Mouse (Mus musculus): ENCODE measurements around the gene Hpca. TPM values are rescaled to one million over a fixed set of nuclear protein-coding genes. Genes with fewer than 3 reads are reported as not detected.

The Hpca gene
- polyA plus RNA-seq, 1 experiment from 2014 or later: 0.31 TPM

DNA sequence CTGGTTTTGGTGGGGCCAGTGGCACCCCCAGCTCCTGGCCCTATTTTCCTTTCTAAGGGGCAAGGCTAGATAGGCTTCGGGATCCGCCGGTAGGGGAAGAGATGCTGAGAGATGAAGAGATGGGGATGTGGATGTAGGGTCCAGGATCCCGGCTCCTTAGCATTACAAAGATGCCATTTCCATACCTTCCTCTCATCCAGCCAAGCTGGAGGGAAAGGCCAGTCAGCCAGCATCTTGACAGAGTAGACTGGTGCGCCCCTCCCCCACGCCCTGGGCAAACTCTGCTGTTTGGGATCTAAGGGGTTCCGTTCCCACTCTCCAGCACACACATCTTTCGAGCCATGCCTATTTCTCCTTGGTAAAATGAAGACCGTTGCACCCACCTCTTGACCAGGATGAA, 15.8 kb downstream of the Hpca start:
- H3K9ac ChIP-seq: no peak overlapping the region
- no peak for ATAC-seq (ENCODE audit: insufficient read depth)
- H3K27me3 ChIP-seq: peaks cover 61% of the 10 kb centered on the region
- H3K9me3 ChIP-seq (replicated peaks): no peaks in the 10 kb centered on the region
- H3K27ac ChIP-seq (replicated peaks): no peak overlapping the region
- no peak overlapping the region for H3K4me2 ChIP-seq
- no peak overlapping the region for H3K4me3 ChIP-seq (replicated peaks)
- H3K36me3 ChIP-seq (replicated peaks): no peaks in the 10 kb centered on the region
- H3K4me1 ChIP-seq (replicated peaks): peaks cover 6% of the 10 kb centered on the region
- 26% methylated on average over 9 of the region's 9 CpGs for WGBS (ENCODE audit: insufficient replicate concordance)

DNA sequence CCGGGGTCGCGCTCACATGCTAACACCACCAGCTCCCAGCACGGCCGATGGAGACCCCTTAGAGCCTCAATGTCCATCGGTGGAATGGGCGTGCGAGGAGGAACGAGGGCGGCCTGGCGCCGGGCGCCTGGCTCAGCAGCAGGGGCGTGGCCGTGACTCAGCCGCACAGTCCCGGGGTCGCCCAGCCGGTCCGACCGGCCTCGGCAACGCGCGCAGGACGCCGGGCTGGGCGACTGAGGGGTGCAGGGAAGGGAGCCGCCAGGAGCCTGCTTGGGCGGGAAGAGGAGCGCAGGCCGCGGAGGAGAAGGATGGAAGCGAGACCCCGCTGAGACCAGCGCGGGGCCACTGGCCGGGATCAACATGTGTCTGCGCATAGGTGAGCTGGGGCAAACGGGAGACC, 16.5 kb downstream of the Hpca start, which contains the start of gene Tmem54:
Gene Tmem54 (plus strand): TSS at position 193 of the 400 bp plus-strand sequence.
- H3K4me2 ChIP-seq: peak within 1 kb of the TSS; percentile 50
- 2% methylated on average over 40 of the region's 40 CpGs for WGBS (ENCODE audit: insufficient replicate concordance)
- H3K9me3 ChIP-seq (replicated peaks): no peaks in the 10 kb centered on the region
- H3K36me3 ChIP-seq (replicated peaks): no peaks in the 10 kb centered on the region
- no peak within 1 kb of the TSS for H3K9ac ChIP-seq
- peaks cover 61% of the 10 kb centered on the region for H3K27me3 ChIP-seq
- ATAC-seq (ENCODE audit: insufficient read depth): no peak
- H3K27ac ChIP-seq (replicated peaks): no peak within 1 kb of the TSS
- peaks cover 6% of the 10 kb centered on the region for H3K4me1 ChIP-seq (replicated peaks)
- no peak within 1 kb of the TSS; the same call in 1 of the 2 replicates for H3K4me3 ChIP-seq (replicated peaks)

DNA sequence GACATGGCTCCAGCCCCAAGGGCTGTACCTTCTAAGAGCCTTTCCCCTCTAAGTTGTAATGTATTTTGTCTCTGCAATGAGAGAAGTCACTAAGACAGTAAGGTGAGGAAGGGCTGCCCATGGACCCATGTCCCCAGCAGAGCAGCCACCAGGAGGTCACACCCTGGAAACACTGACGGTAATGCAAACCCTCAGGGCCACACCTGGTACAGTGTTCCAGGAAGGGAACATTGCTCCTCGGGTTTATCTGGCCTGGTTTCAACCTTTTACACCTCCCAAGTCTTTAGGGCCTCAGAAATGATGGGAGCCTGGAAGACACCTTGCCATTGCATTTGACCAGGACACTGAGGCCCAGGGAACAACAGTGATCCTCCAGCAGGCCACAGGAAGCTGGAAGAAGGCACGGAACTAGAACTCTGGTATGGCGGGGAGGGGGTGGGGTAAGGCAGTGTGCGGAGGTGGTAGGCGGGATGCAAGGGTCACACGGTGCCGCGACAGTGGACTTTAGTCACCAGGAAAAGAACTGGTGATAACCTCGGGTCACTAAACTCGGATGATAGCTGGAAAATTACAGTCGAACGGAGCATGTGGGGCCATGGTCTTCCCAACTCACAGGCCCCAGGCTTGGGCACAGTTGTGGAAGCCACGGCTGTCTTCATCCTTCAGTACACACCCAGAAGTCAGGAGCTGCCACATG, 19.6 kb downstream of the Hpca start:
- peak; percentile 76 for ATAC-seq (ENCODE audit: insufficient read depth)
- H3K4me3 ChIP-seq (replicated peaks): no peak overlapping the region
- H3K36me3 ChIP-seq (replicated peaks): no peaks in the 10 kb centered on the region
- peaks cover 46% of the 10 kb centered on the region for H3K27me3 ChIP-seq
- WGBS (ENCODE audit: insufficient replicate concordance): 53% methylated on average over 14 of the region's 14 CpGs
- no peak overlapping the region for H3K27ac ChIP-seq (replicated peaks)
- H3K4me2 ChIP-seq: no peak overlapping the region
- H3K9ac ChIP-seq: no peak overlapping the region
- peaks cover 6% of the 10 kb centered on the region for H3K4me1 ChIP-seq (replicated peaks)
- no peaks in the 10 kb centered on the region for H3K9me3 ChIP-seq (replicated peaks)

DNA sequence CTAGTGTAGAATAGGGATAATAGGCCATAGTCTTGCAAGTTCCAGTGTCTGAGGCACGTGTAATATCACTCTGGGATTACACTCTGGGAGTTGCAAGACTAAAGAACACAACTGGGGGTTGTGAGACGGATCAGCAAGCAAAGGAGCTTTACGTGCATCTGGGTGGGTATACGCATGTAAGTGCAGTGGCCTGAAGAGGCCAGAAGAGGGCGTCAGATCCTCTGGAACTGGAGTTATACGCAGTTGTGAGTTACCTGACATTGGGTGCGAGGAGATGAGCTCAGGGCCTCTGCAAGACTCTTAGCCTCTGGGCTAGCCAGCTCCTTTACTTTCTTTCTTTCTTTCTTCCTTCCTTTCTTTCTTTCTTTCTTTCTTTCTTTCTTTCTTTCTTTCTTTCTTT, 24.8 kb downstream of the Hpca start:
- Histone ChIP-seq H3K27me3 (peaks cover 21% of the 10 kb centered on the region; the same call in 1 of the 2 replicates), H3K4me3 (replicated peaks) (no peak overlapping the region)
- WGBS (ENCODE audit: insufficient replicate concordance): 52% methylated on average over 7 of the region's 7 CpGs

DNA sequence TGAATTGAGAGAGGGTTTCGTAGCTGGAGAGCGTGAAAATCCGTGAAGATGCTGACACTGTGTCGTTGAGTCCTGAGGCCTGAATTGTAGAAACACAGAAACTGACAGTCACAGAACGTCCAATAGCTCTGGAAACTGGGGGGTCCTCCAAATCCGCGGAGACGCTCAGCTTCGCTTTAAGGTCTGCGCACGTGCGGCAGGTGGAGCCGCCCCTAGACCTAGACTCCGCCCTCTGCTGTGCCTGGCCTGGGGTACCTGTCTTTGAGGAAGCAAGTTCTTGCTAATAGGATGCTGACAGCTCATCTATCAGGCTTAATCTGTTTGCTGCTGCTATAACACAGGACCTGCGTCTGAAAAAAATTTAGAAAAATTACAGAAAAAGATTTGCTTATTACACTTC, 26.6 kb downstream of the Hpca start:
- no peak for ATAC-seq (ENCODE audit: insufficient read depth)
- WGBS (ENCODE audit: insufficient replicate concordance): 27% methylated on average over 15 of the region's 15 CpGs
- H3K4me3 ChIP-seq (replicated peaks): no peak overlapping the region
- H3K9me3 ChIP-seq (replicated peaks): no peaks in the 10 kb centered on the region
- H3K27ac ChIP-seq (replicated peaks): no peak overlapping the region
- H3K9ac ChIP-seq: no peak overlapping the region
- peaks cover 21% of the 10 kb centered on the region; the same call in 1 of the 2 replicates for H3K27me3 ChIP-seq
- no peaks in the 10 kb centered on the region for H3K4me1 ChIP-seq (replicated peaks)
- no peak overlapping the region for H3K4me2 ChIP-seq
- no peaks in the 10 kb centered on the region for H3K36me3 ChIP-seq (replicated peaks)

More for the DNA sequence above, 24.8 kb downstream of the Hpca start:
- Histone ChIP-seq H3K4me1 (replicated peaks) (no peaks in the 10 kb centered on the region), H3K27ac (replicated peaks) (no peak overlapping the region), H3K9ac (no peak overlapping the region), H3K4me2 (no peak overlapping the region), H3K9me3 (replicated peaks) (no peaks in the 10 kb centered on the region), H3K36me3 (replicated peaks) (no peaks in the 10 kb centered on the region)
- no peak for ATAC-seq (ENCODE audit: insufficient read depth)

DNA sequence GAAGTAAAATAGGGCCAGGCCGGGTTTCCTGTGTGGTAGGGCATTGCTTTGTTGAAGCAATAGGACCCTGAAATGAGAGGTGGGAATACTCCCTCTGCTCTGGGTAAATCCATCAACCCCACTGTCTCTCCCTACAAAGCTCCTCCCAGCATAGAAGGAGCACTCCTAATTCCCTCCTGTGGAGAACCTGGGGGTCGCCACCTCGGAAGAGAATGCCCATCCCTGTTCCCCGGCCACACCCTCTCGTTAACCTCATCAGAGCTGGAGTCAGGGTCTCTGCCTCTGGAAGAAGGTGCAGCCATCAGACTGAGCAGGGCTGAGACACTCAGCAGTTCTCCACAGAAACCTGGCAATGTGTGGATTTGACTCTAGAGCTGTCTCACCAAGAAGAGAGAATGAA, 34.0 kb downstream of the Hpca start:
- Histone ChIP-seq H3K27me3 (0 out of 2 replicates have a peak, but pooled peaks cover 9% of the 10 kb centered on the region), H3K27ac (replicated peaks) (no peak overlapping the region), H3K36me3 (replicated peaks) (peaks cover 18% of the 10 kb centered on the region), H3K4me1 (replicated peaks) (no peaks in the 10 kb centered on the region), H3K9me3 (replicated peaks) (no peaks in the 10 kb centered on the region), H3K4me3 (replicated peaks) (no peak overlapping the region), H3K9ac (no peak overlapping the region), H3K4me2 (no peak overlapping the region)
- WGBS (ENCODE audit: insufficient replicate concordance): 53% methylated on average over 5 of the region's 5 CpGs
- no peak for ATAC-seq (ENCODE audit: insufficient read depth)

DNA sequence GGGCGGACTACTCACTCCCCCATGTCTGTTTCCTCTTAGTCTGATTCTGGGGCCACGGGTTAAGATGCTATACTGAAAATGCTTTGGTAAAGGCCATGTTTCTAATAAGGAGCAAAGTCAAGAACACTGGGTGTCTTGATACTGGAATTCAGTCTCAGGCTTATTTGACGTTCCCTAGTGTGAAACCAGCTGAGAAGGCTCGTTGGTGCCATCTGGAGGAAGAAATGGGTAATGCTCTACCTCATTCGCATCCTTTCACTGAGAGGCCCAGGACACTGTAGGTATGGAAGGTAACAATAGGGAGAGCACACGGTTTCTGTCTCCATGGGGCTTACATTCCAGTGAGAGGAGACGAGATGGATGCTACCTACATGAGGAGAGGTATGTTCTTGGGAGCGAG, 35.8 kb downstream of the Hpca start:
- 0 out of 2 replicates have a peak, but pooled peaks have one; percentile 26 for ATAC-seq (ENCODE audit: insufficient read depth)
- no peak overlapping the region for H3K9ac ChIP-seq
- no peak overlapping the region for H3K4me3 ChIP-seq (replicated peaks)
- no peak overlapping the region for H3K27ac ChIP-seq (replicated peaks)
- H3K27me3 ChIP-seq: 0 out of 2 replicates have a peak, but pooled peaks cover 9% of the 10 kb centered on the region
- H3K4me1 ChIP-seq (replicated peaks): no peaks in the 10 kb centered on the region
- no peak overlapping the region for H3K4me2 ChIP-seq
- 26% methylated on average over 8 of the region's 8 CpGs for WGBS (ENCODE audit: insufficient replicate concordance)
- peaks cover 18% of the 10 kb centered on the region for H3K36me3 ChIP-seq (replicated peaks)
- H3K9me3 ChIP-seq (replicated peaks): no peaks in the 10 kb centered on the region

DNA sequence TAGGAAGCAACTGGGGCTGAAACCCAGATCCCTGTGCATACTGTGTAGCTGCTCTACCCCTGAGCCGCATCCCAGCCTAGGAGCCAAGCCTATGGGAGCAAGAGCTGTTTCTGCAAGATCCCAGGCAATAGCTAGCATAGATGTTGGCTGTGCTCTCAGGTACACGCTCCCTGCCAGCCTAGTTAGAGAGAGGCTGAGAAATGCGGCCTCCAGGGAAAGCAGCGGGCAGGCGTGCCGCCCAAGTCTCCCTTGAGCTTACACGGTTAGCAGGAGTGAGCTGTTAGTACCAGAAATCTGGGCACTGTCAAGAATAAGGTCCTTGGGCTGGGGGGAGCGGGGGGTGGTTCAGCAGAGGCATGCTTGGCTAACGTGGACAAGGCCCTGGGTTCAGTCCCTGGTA, 36.9 kb downstream of the Hpca start:
- H3K36me3 ChIP-seq (replicated peaks): peaks cover 29% of the 10 kb centered on the region
- no peaks in the 10 kb centered on the region for H3K4me1 ChIP-seq (replicated peaks)
- no peak for ATAC-seq (ENCODE audit: insufficient read depth)
- H3K27me3 ChIP-seq: 0 out of 2 replicates have a peak, but pooled peaks cover 9% of the 10 kb centered on the region
- no peak overlapping the region for H3K27ac ChIP-seq (replicated peaks)
- H3K4me3 ChIP-seq (replicated peaks): no peak overlapping the region
- no peak overlapping the region for H3K4me2 ChIP-seq
- 83% methylated on average over 9 of the region's 9 CpGs for WGBS (ENCODE audit: insufficient replicate concordance)
- no peak overlapping the region for H3K9ac ChIP-seq
- no peaks in the 10 kb centered on the region for H3K9me3 ChIP-seq (replicated peaks)

DNA sequence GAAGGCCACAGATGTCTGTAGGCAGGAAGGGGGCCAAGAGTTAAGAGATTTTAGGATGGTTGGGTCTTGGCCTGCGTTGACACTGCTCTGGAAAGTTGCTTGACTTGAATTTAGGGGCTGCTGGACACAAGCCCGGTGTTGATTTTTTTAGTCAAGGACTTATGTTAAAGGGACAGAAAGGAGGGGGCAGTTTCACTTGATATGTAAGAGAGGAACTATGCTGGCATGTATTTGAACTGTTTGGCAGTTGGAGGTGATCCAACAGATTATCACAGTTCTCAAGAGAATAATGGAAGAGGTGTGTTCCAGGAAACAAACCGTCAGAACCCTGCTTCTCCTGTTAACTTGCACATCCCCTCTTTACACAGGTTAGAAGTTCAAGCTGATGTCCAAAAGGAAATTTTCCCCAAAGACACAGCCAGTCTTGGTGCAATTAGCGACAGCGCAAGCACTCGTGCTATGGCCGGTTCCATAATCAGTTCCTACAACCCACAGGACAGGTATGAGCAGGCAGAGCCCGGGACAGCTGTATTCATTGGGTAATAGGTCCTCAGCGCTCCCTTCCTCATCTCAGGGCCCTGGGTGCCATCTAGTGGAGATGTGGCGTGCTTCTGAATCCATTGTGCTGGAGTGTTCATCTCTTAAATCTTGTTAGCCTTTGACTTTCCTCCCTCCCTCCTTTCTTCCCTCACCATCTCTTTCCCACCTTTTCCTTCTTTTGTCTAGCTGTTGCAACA, 39.3 kb downstream of the Hpca start:
- 47% methylated on average over 10 of the region's 10 CpGs for WGBS (ENCODE audit: insufficient replicate concordance)
- Histone ChIP-seq H3K4me1 (replicated peaks) (no peaks in the 10 kb centered on the region), H3K27ac (replicated peaks) (peak overlapping the region; percentile 58; the same call in 1 of the 2 replicates), H3K27me3 (0 out of 2 replicates have a peak, but pooled peaks cover 4% of the 10 kb centered on the region), H3K9ac (no peak overlapping the region), H3K4me2 (no peak overlapping the region), H3K9me3 (replicated peaks) (no peaks in the 10 kb centered on the region), H3K36me3 (replicated peaks) (peaks cover 51% of the 10 kb centered on the region), H3K4me3 (replicated peaks) (no peak overlapping the region)
- ATAC-seq (ENCODE audit: insufficient read depth): no peak; the same call in 1 of the 2 replicates

DNA sequence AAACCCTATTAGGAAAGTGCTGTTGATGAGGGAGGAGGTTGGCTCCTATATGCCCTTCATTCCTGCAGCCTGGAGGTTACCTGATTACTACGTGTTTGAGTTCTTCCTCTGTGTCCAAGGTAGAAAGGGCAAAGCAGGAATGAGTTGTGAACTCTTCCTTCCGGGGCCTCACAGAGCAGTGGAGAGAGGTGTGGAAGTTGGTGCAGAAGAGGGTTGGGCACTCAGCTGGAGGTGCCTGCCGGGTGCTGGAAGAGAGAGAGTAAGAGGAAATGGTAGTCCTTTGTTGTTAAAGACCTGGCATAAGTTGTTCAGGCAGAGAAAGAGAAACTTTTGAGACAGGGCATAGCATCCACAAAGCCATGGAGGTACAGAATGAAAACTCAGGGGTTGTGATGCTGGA, 39.9 kb downstream of the Hpca start:
- no peaks in the 10 kb centered on the region for H3K9me3 ChIP-seq (replicated peaks)
- H3K27me3 ChIP-seq: no peaks in the 10 kb centered on the region
- H3K36me3 ChIP-seq (replicated peaks): peaks cover 53% of the 10 kb centered on the region
- 71% methylated on average over 3 of the region's 3 CpGs for WGBS (ENCODE audit: insufficient replicate concordance)
- H3K4me2 ChIP-seq: no peak overlapping the region
- no peaks in the 10 kb centered on the region for H3K4me1 ChIP-seq (replicated peaks)
- no peak overlapping the region for H3K9ac ChIP-seq
- H3K4me3 ChIP-seq (replicated peaks): no peak overlapping the region
- H3K27ac ChIP-seq (replicated peaks): peak overlapping the region; percentile 58; the same call in 1 of the 2 replicates
- no peak for ATAC-seq (ENCODE audit: insufficient read depth)

DNA sequence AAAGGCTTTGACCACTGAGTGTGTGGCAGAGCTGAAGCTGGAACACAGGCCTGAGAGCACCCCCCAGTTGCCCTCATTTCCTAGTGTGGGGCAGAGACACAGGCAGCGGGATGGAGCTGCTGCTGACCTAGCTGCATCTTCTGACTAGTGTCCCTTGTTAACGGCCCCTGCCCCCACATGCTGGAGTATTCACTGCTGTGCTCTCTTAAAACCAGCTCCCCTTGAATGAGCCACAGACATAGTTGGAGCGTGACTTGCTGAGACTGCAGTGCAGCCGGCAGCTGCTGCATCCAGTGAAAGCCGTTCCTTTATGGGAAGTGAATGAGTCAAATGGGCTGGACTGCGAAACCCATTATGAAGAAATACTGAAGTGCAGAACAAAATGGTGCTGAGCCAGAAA, 40.3 kb downstream of the Hpca start:
- no peak overlapping the region for H3K9ac ChIP-seq
- H3K4me1 ChIP-seq (replicated peaks): no peaks in the 10 kb centered on the region
- peaks cover 57% of the 10 kb centered on the region for H3K36me3 ChIP-seq (replicated peaks)
- H3K27me3 ChIP-seq: no peaks in the 10 kb centered on the region
- no peak overlapping the region for H3K27ac ChIP-seq (replicated peaks)
- no peak overlapping the region for H3K4me3 ChIP-seq (replicated peaks)
- no peak overlapping the region for H3K4me2 ChIP-seq
- H3K9me3 ChIP-seq (replicated peaks): no peaks in the 10 kb centered on the region
- no peak for ATAC-seq (ENCODE audit: insufficient read depth)
- 80% methylated on average over 6 of the region's 6 CpGs for WGBS (ENCODE audit: insufficient replicate concordance)

All from liver, embryonic 15.5 days (tissue).